Mouse (Mus musculus) brain, adult 2 months (tissue): ENCODE measurements at regions not wholly inside any gene's neighbourhood (a gene's known extent, or its start where the extent isn't known, plus 50 kb on each side); places are given as distances from the start of the nearest gene placed in this dataset.
A peak's percentile ranks its signal among the peaks of the same experiment; 100 is the strongest.

Source experiments
- DNase-seq: peaks from one replicate; pipeline ENCODE4 v3.0.0; 2011; ENCODE audit warnings: low read depth, low spot score

DNA sequence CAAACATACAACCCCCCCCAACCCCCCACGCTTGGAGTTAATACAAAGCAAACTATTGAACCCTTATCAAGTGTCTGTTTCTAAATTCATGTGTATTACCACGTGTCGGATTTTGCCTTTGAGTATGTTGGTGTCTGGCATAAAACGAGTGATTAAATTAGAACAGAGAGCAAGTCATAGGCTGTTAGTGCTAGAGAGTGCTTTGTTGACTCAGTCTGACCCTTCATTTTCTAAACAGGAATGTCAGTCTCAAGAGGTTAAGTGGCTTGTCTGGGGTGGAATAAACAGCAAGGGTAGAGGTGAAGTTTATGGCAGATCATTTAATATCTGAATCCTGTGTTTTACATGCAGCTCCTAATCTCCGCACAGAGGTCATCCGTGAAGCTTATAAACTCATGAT is 104.1 kb downstream of the Uchl5 start:
- no peak for DNase-seq

DNA sequence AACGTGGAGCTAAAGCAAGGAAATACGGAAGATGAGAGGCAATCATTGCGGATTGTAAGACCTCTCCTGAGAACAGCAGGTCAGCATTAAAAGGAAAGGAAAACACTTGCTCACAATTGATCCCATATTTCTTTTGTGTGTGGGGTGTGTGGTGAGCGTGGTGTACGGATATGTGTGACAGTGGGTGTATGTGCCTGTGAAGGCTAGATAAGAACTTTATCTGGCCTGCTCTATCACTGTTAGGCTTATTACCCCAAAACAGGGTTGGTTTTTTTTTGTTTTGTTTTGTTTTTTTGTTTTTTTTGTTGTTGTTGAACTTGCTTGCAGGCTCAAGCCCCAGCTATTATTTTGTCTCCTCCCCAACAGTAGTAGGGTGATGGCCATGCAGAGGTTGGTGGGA is 102.5 kb downstream of the Uchl5 start:
- no peak for DNase-seq

DNA sequence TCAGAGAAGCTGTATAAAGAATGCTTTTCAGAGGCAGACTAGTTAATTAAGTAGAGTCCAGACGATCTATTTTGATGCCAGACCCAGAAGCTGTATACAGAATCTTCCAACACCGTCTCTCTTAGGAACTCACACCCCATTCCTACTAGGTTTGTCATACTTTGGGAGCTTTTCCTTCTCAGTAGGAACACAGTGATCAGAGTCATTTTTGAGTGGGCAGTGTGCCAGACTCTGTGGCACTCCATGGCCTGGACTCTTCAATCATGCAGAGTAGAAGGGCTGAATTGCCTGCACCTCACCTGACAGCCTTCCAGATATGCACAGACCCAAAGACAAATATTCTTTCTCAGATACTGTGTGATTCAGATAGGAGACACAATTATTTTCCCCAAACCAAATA is 101.2 kb downstream of the Uchl5 start:
- DNase-seq: peak; percentile 24

DNA sequence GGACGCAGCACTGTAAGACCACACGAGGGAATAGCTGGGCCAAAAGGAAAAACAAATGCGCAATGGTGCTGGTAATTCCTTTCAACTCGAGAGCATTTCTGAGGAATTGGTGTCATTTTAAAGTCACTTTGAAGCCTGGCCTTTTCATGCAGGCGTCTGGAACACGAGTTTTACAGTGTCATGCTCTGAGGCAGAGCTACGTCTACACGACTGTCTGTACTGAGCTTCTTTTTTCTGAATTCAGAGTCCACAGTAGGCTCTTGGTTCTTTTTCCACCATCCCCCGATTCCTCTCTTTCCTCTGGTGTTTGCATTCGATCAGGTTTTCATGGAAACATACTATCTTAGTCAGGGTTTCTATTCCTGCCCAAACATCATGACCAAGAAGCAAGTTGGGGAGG is 83.2 kb downstream of the Uchl5 start:
- no peak for DNase-seq

DNA sequence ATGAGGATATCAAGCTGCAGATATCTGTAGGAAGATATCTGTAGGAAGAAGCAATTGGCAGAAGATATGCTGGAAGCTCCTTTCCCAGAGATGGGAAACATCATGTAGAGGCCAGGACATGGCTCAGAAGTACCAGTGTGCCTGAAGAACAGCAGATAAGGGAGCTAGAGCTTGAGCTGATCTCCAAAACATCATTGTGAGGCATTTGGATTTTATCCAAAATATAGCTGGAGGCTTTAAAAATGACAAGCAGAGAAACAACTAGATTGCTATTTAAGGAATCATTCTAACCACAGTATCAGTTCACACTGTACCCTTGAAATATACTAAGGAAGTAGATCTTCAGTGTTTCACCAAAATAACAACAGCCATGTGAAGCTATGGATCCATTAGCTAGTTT is 81.5 kb downstream of the Uchl5 start:
- peak; percentile 16 for DNase-seq
